Mouse (Mus musculus): ENCODE measurements at regions not wholly inside any gene's neighbourhood (a gene's known extent, or its start where the extent isn't known, plus 50 kb on each side); places are given as distances from the start of the nearest gene placed in this dataset.

DNA sequence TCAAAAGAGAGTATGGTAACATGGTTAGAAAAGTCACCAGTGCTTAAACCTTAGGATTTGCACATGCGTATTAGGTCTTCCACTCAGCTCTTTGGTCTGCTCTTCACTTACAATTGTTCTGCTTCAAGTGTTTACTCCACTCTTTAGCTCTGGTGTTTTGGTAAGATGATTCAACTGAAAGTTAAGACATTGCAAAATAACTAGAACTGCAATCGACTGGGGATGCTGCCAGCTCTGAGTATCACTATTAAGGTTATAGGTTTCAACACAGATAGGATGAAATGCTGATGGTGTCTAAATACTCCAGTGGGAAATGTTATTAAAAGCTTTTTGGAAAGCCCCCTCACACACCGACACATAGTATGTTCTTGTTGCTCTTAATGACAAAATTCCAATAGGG, 156.6 kb upstream of the Thumpd2 start:
- H3K27ac ChIP-seq (ENCODE audit: control insufficient read depth, low read depth, low read length), result no peak overlapping the region
- no peaks in the 10 kb centered on the region for H3K9me3 ChIP-seq (replicated peaks; ENCODE audit: insufficient read depth, low read length)
- no peak overlapping the region for H3K9ac ChIP-seq (ENCODE audit: control insufficient read depth, low read depth, low read length, poor library complexity, severe bottlenecking)
- no peak for DNase-seq (ENCODE audit: low read depth, low spot score)
- H3K79me2 ChIP-seq (ENCODE audit: control insufficient read depth, insufficient read depth, low read length, poor library complexity), result no peaks in the 10 kb centered on the region
- H3K27me3 ChIP-seq (ENCODE audit: control insufficient read depth in 1 of 2, insufficient read depth in 2 of 2, low read length in 2 of 2), result no peaks in the 10 kb centered on the region
- TF ChIP-seq RCOR1 (IDR thresholded peaks at IDR 0.05; ENCODE audit: low read depth, low read length) (no peak), ZMIZ1 (IDR thresholded peaks at IDR 0.05; ENCODE audit: low read depth, low read length) (no peak), MYB (IDR thresholded peaks at IDR 0.05; ENCODE audit: low read depth, low read length) (no peak), ELF1 (IDR thresholded peaks at IDR 0.05; ENCODE audit: low read depth, low read length) (no peak), ZNF384 (IDR thresholded peaks at IDR 0.05; ENCODE audit: low read depth, low read length) (no peak), SIN3A (IDR thresholded peaks at IDR 0.05; ENCODE audit: low read length) (no peak), E2F4 (IDR thresholded peaks at IDR 0.05; ENCODE audit: borderline replicate concordance, low read depth, low read length) (no peak), USF1 (IDR thresholded peaks at IDR 0.05; ENCODE audit: low read depth, low read length) (no peak), MAFK (IDR thresholded peaks at IDR 0.05; ENCODE audit: borderline replicate concordance, low read depth, low read length) (no peak), CHD2 (IDR thresholded peaks at IDR 0.05; ENCODE audit: low read length) (no peak), MXI1 (IDR thresholded peaks at IDR 0.05; ENCODE audit: low read depth, low read length) (no peak), ETS1 (IDR thresholded peaks at IDR 0.05; ENCODE audit: low read depth, low read length) (no peak), NRF1 (IDR thresholded peaks at IDR 0.05; ENCODE audit: insufficient read depth, low read depth, low read length, poor library complexity, severe bottlenecking) (no peak), GABPA (IDR thresholded peaks at IDR 0.05; ENCODE audit: low read depth, low read length) (no peak), KAT2A (conservative IDR thresholded peaks at IDR 0.05; ENCODE audit: low read depth, low read length) (no peak), USF2 (IDR thresholded peaks at IDR 0.05; ENCODE audit: borderline replicate concordance in 1 of 2, insufficient read depth in 1 of 2, low read depth in 1 of 2, low read length in 2 of 2) (no peak), MAZ (IDR thresholded peaks at IDR 0.05; ENCODE audit: low read depth, low read length) (no peak), UBTF (IDR thresholded peaks at IDR 0.05; ENCODE audit: borderline replicate concordance, insufficient read depth, low read depth, low read length) (no peak), SMC3 (IDR thresholded peaks at IDR 0.05; ENCODE audit: low read depth, low read length) (no peak), POLR2AphosphoS5 (IDR thresholded peaks at IDR 0.05; ENCODE audit: borderline replicate concordance, low read depth, low read length) (no peak)
- no peak overlapping the region for H3K4me3 ChIP-seq (ENCODE audit: control insufficient read depth in 1 of 2, insufficient read depth in 1 of 2, low read depth in 2 of 2, low read length in 2 of 2)
- H3K36me3 ChIP-seq (ENCODE audit: control insufficient read depth in 1 of 2, insufficient read depth in 2 of 2, low read length in 2 of 2), result no peaks in the 10 kb centered on the region; a peak in 1 of 4 replicates
- no peaks in the 10 kb centered on the region for H3K4me1 ChIP-seq (ENCODE audit: control insufficient read depth in 1 of 2, insufficient read depth in 2 of 2, low read length in 2 of 2)

GRCm38 (mm10) chr17:81214844-81215243, 150.0 kb upstream of the Thumpd2 start:
- H3K79me2 ChIP-seq (ENCODE audit: control insufficient read depth, insufficient read depth, low read length, poor library complexity), result no peaks in the 10 kb centered on the region
- H3K4me3 ChIP-seq (ENCODE audit: control insufficient read depth in 1 of 2, insufficient read depth in 1 of 2, low read depth in 2 of 2, low read length in 2 of 2), result no peak overlapping the region
- no peak overlapping the region for H3K27ac ChIP-seq (ENCODE audit: control insufficient read depth, low read depth, low read length)
- no peaks in the 10 kb centered on the region for H3K36me3 ChIP-seq (ENCODE audit: control insufficient read depth in 1 of 2, insufficient read depth in 2 of 2, low read length in 2 of 2)
- H3K9ac ChIP-seq (ENCODE audit: control insufficient read depth, low read depth, low read length, poor library complexity, severe bottlenecking), result no peak overlapping the region
- H3K9me3 ChIP-seq (replicated peaks; ENCODE audit: insufficient read depth, low read length), result no peaks in the 10 kb centered on the region
- no peaks in the 10 kb centered on the region for H3K27me3 ChIP-seq (ENCODE audit: control insufficient read depth in 1 of 2, insufficient read depth in 2 of 2, low read length in 2 of 2)
- no peaks in the 10 kb centered on the region for H3K4me1 ChIP-seq (ENCODE audit: control insufficient read depth in 1 of 2, insufficient read depth in 2 of 2, low read length in 2 of 2)
- DNase-seq (ENCODE audit: low read depth, low spot score), result no peak
- no peak for TF ChIP-seq MEF2A (IDR thresholded peaks at IDR 0.05; ENCODE audit: extremely low read depth, insufficient replicate concordance, low read depth, low read length, poor library complexity, severe bottlenecking)
- TF ChIP-seq NRF1 (IDR thresholded peaks at IDR 0.05; ENCODE audit: insufficient read depth, low read depth, low read length, poor library complexity, severe bottlenecking), result no peak
- TF ChIP-seq ETS1 (IDR thresholded peaks at IDR 0.05; ENCODE audit: low read depth, low read length), result no peak
- TF ChIP-seq CTCF (IDR thresholded peaks at IDR 0.05 in 2 of 3, conservative IDR thresholded peaks at IDR 0.05 in 1 of 3; ENCODE audit: control insufficient read depth in 1 of 3, insufficient read depth in 1 of 3, low read depth in 2 of 3, low read length in 3 of 3, poor library complexity in 1 of 3, severe bottlenecking in 1 of 3), result no peak
